Comparison of ENCODE assay signal across 21 mouse cellular contexts in genomic region chr1:132141166-132141565, GRCm38 (mm10). TPM values are rescaled to one million over a fixed set of nuclear protein-coding genes. Genes with fewer than 3 reads are reported as not detected.
DNase-seq lines count a peak whose midpoint lies in the region; ATAC-seq lines count a peak whose summit lies in the region.
"Had no signal": no experiment of that assay in that cellular context is flagged by ENCODE, and none has a peak within 500 bp of the region (broad histone marks: within the 10 kb centered on the region; RNA-seq: fewer than 3 reads in every experiment).

No protein-coding gene starts in this region.

- no peak overlapping the region for H3K4me3 ChIP-seq in kidney, embryonic 16.5 days (ENCODE audit: low read length)
- H3K4me3 ChIP-seq: embryonic facial prominence, embryonic 13.5 days; embryonic facial prominence, embryonic 15.5 days; erythroblast, embryonic 14.5 days; forebrain, embryonic 10.5 days; forebrain, embryonic 12.5 days had no signal

- H3K9ac ChIP-seq in kidney, embryonic 16.5 days (replicated peaks; ENCODE audit: low read length), result no peak overlapping the region
- H3K9ac ChIP-seq: embryonic facial prominence, embryonic 13.5 days; embryonic facial prominence, embryonic 15.5 days; forebrain, embryonic 12.5 days had no signal

- H3K36me3 ChIP-seq in kidney, embryonic 16.5 days (ENCODE audit: insufficient read depth, low read length), result no peaks in the 10 kb centered on the region
- H3K36me3 ChIP-seq: embryonic facial prominence, embryonic 13.5 days; embryonic facial prominence, embryonic 15.5 days; forebrain, embryonic 10.5 days; forebrain, embryonic 12.5 days had no signal

- peaks cover 26% of the 10 kb centered on the region for H3K4me1 ChIP-seq in kidney, embryonic 16.5 days (ENCODE audit: insufficient read depth, low read length)

- no peaks in the 10 kb centered on the region for H3K9me3 ChIP-seq in kidney, embryonic 16.5 days (ENCODE audit: low read length)
- H3K9me3 ChIP-seq: embryonic facial prominence, embryonic 13.5 days; embryonic facial prominence, embryonic 15.5 days; forebrain, embryonic 10.5 days; forebrain, embryonic 12.5 days had no signal

- DNase-seq in embryo, embryonic 9.5 days (ENCODE audit: extremely low spot score), result peak; percentile 11
- DNase-seq in embryo, embryonic 11 days, result no peak
- peak; percentile 41 for DNase-seq in kidney, adult 11 months
- DNase-seq in kidney, adult 18-20 months, result no peak
- peak; percentile 76 for DNase-seq in kidney, adult 9 months
- DNase-seq: adrenal gland, postnatal 10 days; adrenal gland, postnatal 25 days; cerebellum, adult 11 months; cerebellum, adult 18-20 months; cerebellum, adult 8-10 months; cerebellum, adult 9-11 months; cerebellum, postnatal 14 days; cerebellum, postnatal 36 days had no signal

- no peaks in the 10 kb centered on the region; the same call in 1 of the 2 replicates for H3K27me3 ChIP-seq in kidney, embryonic 16.5 days (ENCODE audit: insufficient read depth, low read length)

- 41% methylated on average over 2 of the region's 2 CpGs for WGBS in kidney, embryonic 16.5 days

- no peak overlapping the region for H3K4me2 ChIP-seq in kidney, embryonic 16.5 days (replicated peaks; ENCODE audit: low read depth, low read length)
- H3K4me2 ChIP-seq: embryonic facial prominence, embryonic 13.5 days; embryonic facial prominence, embryonic 15.5 days; forebrain, embryonic 12.5 days had no signal

- H3K27ac ChIP-seq in kidney, embryonic 16.5 days (ENCODE audit: low read length), result no peak overlapping the region
- H3K27ac ChIP-seq: embryonic facial prominence, embryonic 13.5 days; embryonic facial prominence, embryonic 15.5 days; forebrain, embryonic 10.5 days; forebrain, embryonic 12.5 days had no signal

- ATAC-seq in kidney, embryonic 16.5 days (ENCODE audit: low FRiP score, low TSS enrichment), result no peak
- ATAC-seq: forebrain, embryonic 14.5 days; forebrain, embryonic 16.5 days had no signal

RNA-seq across cellular contexts. Expression of gene Cdk18, which starts 1.7 kb away (rescaled TPM):
- 9.0 and 9.3 TPM in 2 replicates for polyA plus RNA-seq in kidney, embryonic 16.5 days (2015; fragmentation: Nextera tagmentation; extraction: Ambion mirVana)
- polyA plus RNA-seq: erythroblast, embryonic 14.5 days had no signal

RNA-seq across cellular contexts. Expression of gene Lemd1, which starts 50.1 kb away (rescaled TPM):
- 0.21 and 0.32 TPM in 2 replicates for polyA plus RNA-seq in kidney, embryonic 16.5 days (2015; fragmentation: Nextera tagmentation; extraction: Ambion mirVana)
- polyA plus RNA-seq: erythroblast, embryonic 14.5 days had no signal

RNA-seq across cellular contexts. Expression of gene AC124108.1, which starts 50.1 kb away (rescaled TPM):
- polyA plus RNA-seq in kidney, embryonic 16.5 days (2015; fragmentation: Nextera tagmentation; extraction: Ambion mirVana), result 0.10 and 0.13 TPM in 2 replicates
- polyA plus RNA-seq: erythroblast, embryonic 14.5 days had no signal

Comparison
In these comparisons a context has a peak if more than half of its experiments do, and no peak if none do; other contexts are left out.
1. DNase-seq: peak in embryo, embryonic 9.5 days (single experiment), kidney, adult 11 months (single experiment) and kidney, adult 9 months (single experiment); none in embryo, embryonic 11 days (single experiment) and kidney, adult 18-20 months (single experiment).